Mouse (Mus musculus) spleen, adult 10 weeks (tissue): ENCODE data around the gene Mphosph10. TPM values are rescaled to one million over a fixed set of nuclear protein-coding genes. Genes with fewer than 3 reads are reported as not detected.

Experiments used
- polyA plus RNA-seq: library from polyadenylated mRNA; stranded (reverse); fragments of 350-450 nt; fragmentation: Illumina TruSeq; extraction: RNeasy Lipid Tissue Mini Kit (QIAGEN cat#74804); gene quantifications from one replicate; pipeline ENCODE4 v1.2.3, GENCODE M21; 2015; ENCODE audit warnings: low replicate concordance; ENCODE audit not compliant: insufficient read depth

The Mphosph10 gene
- polyA plus RNA-seq = 59.7 TPM

GRCm38 (mm10) chr7:64392122-64392818, at the start of gene Mphosph10, which contains the start of gene Mcee:
Gene Mphosph10 (minus strand): TSS chr7:64392268.
Gene Mcee (plus strand): TSS chr7:64392607.

GRCm38 (mm10) chr7:64373830-64374562, 18.1 kb downstream of the Mphosph10 start, which contains the start of gene Fan1:
Gene Fan1 (minus strand): TSS chr7:64374095.

Other genes with a start within 250 kb of the Mphosph10 start
- 1.2 TPM for gene Trpm1, start 238.4 kb downstream of the Mphosph10 start, polyA plus RNA-seq
- gene Mtmr10, start 104.6 kb downstream of the Mphosph10 start, polyA plus RNA-seq = 11.0 TPM
- gene Fan1, start 18.2 kb downstream of the Mphosph10 start, polyA plus RNA-seq = 4.0 TPM
- gene Mcee, start 339 bp upstream of the Mphosph10 start, polyA plus RNA-seq = 28.7 TPM
- gene Apba2, start 109.4 kb upstream of the Mphosph10 start, polyA plus RNA-seq = not detected